In genomic region chr1:24068830-24069229, GRCm38 (mm10) we compare ENCODE assay signal across 21 mouse cellular contexts. TPM values are rescaled to one million over a fixed set of nuclear protein-coding genes. Genes with fewer than 3 reads are reported as not detected.
DNase-seq lines count a peak whose midpoint lies in the region; ATAC-seq and TF ChIP-seq lines count a peak whose summit lies in the region.
"Had no signal": no experiment of that assay in that cellular context is flagged by ENCODE, and none has a peak within 500 bp of the region (broad histone marks: within the 10 kb centered on the region; RNA-seq: fewer than 3 reads in every experiment).

No protein-coding gene starts in this region.

- no peak overlapping the region for H3K9ac ChIP-seq in embryonic facial prominence, embryonic 14.5 days (ENCODE audit: low read depth, low read length)
- H3K9ac ChIP-seq: embryonic facial prominence, embryonic 12.5 days; embryonic facial prominence, embryonic 15.5 days; forebrain, embryonic 12.5 days had no signal

- H3ac ChIP-seq in myocyte (ENCODE audit: control insufficient read depth, insufficient read length): no peak overlapping the region

- H3K9me3 ChIP-seq in embryonic facial prominence, embryonic 14.5 days (ENCODE audit: control insufficient read depth, low read length): no peaks in the 10 kb centered on the region
- H3K9me3 ChIP-seq in embryonic facial prominence, embryonic 10.5 days: no peaks in the 10 kb centered on the region
- H3K9me3 ChIP-seq: embryonic facial prominence, embryonic 12.5 days; embryonic facial prominence, embryonic 15.5 days; forebrain, embryonic 10.5 days; forebrain, embryonic 12.5 days had no signal

- H3K79me2 ChIP-seq in myocyte (ENCODE audit: control insufficient read depth, insufficient read depth): peaks cover 5% of the 10 kb centered on the region

- no peak overlapping the region for H3K4me3 ChIP-seq in embryonic facial prominence, embryonic 14.5 days (ENCODE audit: low read depth, low read length)
- H3K4me3 ChIP-seq in embryonic facial prominence, embryonic 10.5 days: no peak overlapping the region
- H3K4me3 ChIP-seq in myocyte: no peak overlapping the region
- H3K4me3 ChIP-seq: embryonic facial prominence, embryonic 12.5 days; embryonic facial prominence, embryonic 15.5 days; erythroblast, embryonic 14.5 days; forebrain, embryonic 10.5 days; forebrain, embryonic 12.5 days had no signal

- 85% methylated on average over 7 of the region's 7 CpGs for WGBS in embryonic facial prominence, embryonic 14.5 days
- 93% methylated on average over 7 of the region's 7 CpGs for WGBS in embryonic facial prominence, embryonic 10.5 days

- peak; percentile 18 for DNase-seq in embryonic facial prominence, embryonic 14.5 days (ENCODE audit: low spot score)
- no peak for DNase-seq in embryonic facial prominence, embryonic 10.5 days (ENCODE audit: low spot score)
- DNase-seq in mesoderm, embryonic 11.5 days (ENCODE audit: low read depth, low spot score): peak; percentile 19
- DNase-seq in ovary, adult 18-20 months (ENCODE audit: low spot score): no peak
- DNase-seq: adrenal gland, adult 2 months; adrenal gland, postnatal 10 days; adrenal gland, postnatal 25 days; cerebellum, adult 11 months; cerebellum, adult 18-20 months; cerebellum, adult 8-10 months; cerebellum, adult 9-11 months; cerebellum, postnatal 14 days; cerebellum, postnatal 36 days had no signal

- no peak overlapping the region for H3K4me2 ChIP-seq in embryonic facial prominence, embryonic 14.5 days (ENCODE audit: low read depth, low read length)
- H3K4me2 ChIP-seq in myocyte (ENCODE audit: low read depth): no peak overlapping the region
- H3K4me2 ChIP-seq: embryonic facial prominence, embryonic 12.5 days; embryonic facial prominence, embryonic 15.5 days; forebrain, embryonic 12.5 days had no signal

- no peak overlapping the region for H3K27ac ChIP-seq in embryonic facial prominence, embryonic 14.5 days (replicated peaks; ENCODE audit: low read depth, low read length)
- no peak overlapping the region for H3K27ac ChIP-seq in embryonic facial prominence, embryonic 10.5 days (replicated peaks)
- H3K27ac ChIP-seq: embryonic facial prominence, embryonic 12.5 days; embryonic facial prominence, embryonic 15.5 days; forebrain, embryonic 10.5 days; forebrain, embryonic 12.5 days had no signal

- peaks cover 7% of the 10 kb centered on the region for H3K36me3 ChIP-seq in embryonic facial prominence, embryonic 14.5 days (ENCODE audit: control insufficient read depth, insufficient read depth, low read length)
- peaks cover 39% of the 10 kb centered on the region for H3K36me3 ChIP-seq in embryonic facial prominence, embryonic 10.5 days (replicated peaks)
- H3K36me3 ChIP-seq in myocyte (ENCODE audit: control insufficient read depth, insufficient read depth): peaks cover under 1% of the 10 kb centered on the region
- H3K36me3 ChIP-seq: embryonic facial prominence, embryonic 12.5 days had no signal

- no peaks in the 10 kb centered on the region for H3K4me1 ChIP-seq in embryonic facial prominence, embryonic 14.5 days (ENCODE audit: control insufficient read depth, insufficient read depth, low read length)
- H3K4me1 ChIP-seq in embryonic facial prominence, embryonic 10.5 days: no peaks in the 10 kb centered on the region
- H3K4me1 ChIP-seq: embryonic facial prominence, embryonic 12.5 days; embryonic facial prominence, embryonic 15.5 days; forebrain, embryonic 10.5 days; forebrain, embryonic 12.5 days had no signal

- TF ChIP-seq POLR2A in myocyte (IDR thresholded peaks at IDR 0.05; ENCODE audit: insufficient read length, low read depth): no peak

- 0 out of 2 replicates have a peak, but pooled peaks have one; percentile 44 for ATAC-seq in embryonic facial prominence, embryonic 14.5 days (ENCODE audit: low read depth)
- ATAC-seq: forebrain, embryonic 14.5 days; forebrain, embryonic 16.5 days had no signal

- H3K27me3 ChIP-seq in embryonic facial prominence, embryonic 14.5 days (replicated peaks; ENCODE audit: control insufficient read depth, insufficient read depth, low read length): no peaks in the 10 kb centered on the region
- H3K27me3 ChIP-seq in embryonic facial prominence, embryonic 10.5 days (replicated peaks; ENCODE audit: low read depth, poor library complexity, severe bottlenecking): no peaks in the 10 kb centered on the region
- H3K27me3 ChIP-seq in myocyte (ENCODE audit: control insufficient read depth, insufficient read depth, insufficient read length): no peaks in the 10 kb centered on the region
- H3K27me3 ChIP-seq: embryonic facial prominence, embryonic 12.5 days; embryonic facial prominence, embryonic 15.5 days; forebrain, embryonic 12.5 days had no signal

TF ChIP-seq in myocyte, 11 proteins besides CTCF, POLR2A, EP300 and RAD21:
- TF ChIP-seq MYOD1 (IDR thresholded peaks at IDR 0.05; ENCODE audit: control insufficient read depth in 1 of 3, insufficient read length in 2 of 3, low read depth in 2 of 3) (peak in 2 of 3 experiments; percentile 57 to 71), E2F4 (IDR thresholded peaks at IDR 0.05; ENCODE audit: insufficient read depth) (no peak), TCF3 (IDR thresholded peaks at IDR 0.05; ENCODE audit: insufficient read length, low read depth) (no peak), REST (IDR thresholded peaks at IDR 0.05; ENCODE audit: insufficient read depth, insufficient read length) (no peak), MAX (IDR thresholded peaks at IDR 0.05; ENCODE audit: low read depth) (no peak)

RNA-seq across cellular contexts. Expression of gene Fam135a, which starts 31.3 kb away (rescaled TPM):
- 25.5 and 27.8 TPM in 2 replicates for polyA plus RNA-seq in embryonic facial prominence, embryonic 14.5 days (2014; fragmentation: Nextera tagmentation; extraction: Ambion mirVana)
- 43.6 and 46.5 TPM in 2 replicates for polyA plus RNA-seq in embryonic facial prominence, embryonic 10.5 days (2016; fragmentation: Nextera tagmentation; extraction: Ambion mirVana)
- 6.5 TPM for polyA plus RNA-seq in myocyte (2012; fragmentation: generic; extraction: Trizol)
- polyA plus RNA-seq: erythroblast, embryonic 14.5 days had no signal

Comparison
In these comparisons a context has a peak if more than half of its experiments do, and no peak if none do; other contexts are left out.
1. DNase-seq: peak in embryonic facial prominence, embryonic 14.5 days (single experiment) and mesoderm, embryonic 11.5 days (single experiment); none in embryonic facial prominence, embryonic 10.5 days (single experiment) and ovary, adult 18-20 months (single experiment).